ENCODE assay signal across 8 mouse cellular contexts in the genomic region with DNA sequence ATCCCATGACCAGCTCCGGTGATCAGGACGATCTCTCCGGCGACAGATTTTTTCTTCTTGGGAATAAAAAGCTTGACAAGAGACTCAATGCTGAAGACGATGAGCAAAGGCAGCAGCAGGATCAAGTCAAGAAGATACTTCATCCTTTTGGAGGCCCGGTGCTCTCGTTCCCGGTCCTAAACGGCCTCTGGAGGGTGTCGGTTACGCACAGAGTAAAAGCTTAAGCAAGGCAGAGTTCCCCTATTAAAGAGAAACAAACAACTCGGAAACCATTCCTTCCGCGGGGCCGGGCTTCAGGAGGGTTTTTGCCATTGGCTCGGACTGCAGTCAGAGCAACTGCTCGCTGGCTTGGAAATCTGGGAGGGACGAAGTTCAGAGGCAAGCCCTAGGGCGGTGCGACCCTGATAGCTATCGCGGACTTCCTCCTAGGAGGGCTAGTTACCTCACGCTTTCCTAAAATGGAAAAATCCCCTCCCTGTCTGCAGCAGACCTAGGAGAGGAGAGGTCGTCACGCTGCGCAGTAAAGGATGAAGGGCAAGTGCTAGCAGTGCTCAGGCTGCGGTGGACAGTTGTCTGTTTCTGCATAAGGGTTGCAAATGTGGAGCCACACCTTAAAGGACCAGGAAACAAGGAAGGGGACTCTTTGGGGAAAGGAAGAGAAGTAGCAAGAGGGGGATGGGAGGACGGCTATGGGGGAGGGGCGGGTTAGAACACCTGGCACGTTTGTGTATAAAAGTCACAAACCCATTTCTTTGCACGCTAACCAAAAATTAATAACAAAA. TPM values are rescaled to one million over a fixed set of nuclear protein-coding genes. Genes with fewer than 3 reads are reported as not detected.
DNase-seq lines count a peak whose midpoint lies in the region; ATAC-seq and TF ChIP-seq lines count a peak whose summit lies in the region.

A gene (minus strand): TSS at position 323 of the 782 bp plus-strand sequence.

- peak within 1 kb of the TSS; percentile 84 for H3K4me3 ChIP-seq in bone marrow macrophage, adult 2 months (ENCODE audit: insufficient read depth, low read length)
- H3K4me3 ChIP-seq in heart, embryonic 10.5 days: peak within 1 kb of the TSS; percentile 67
- peak within 1 kb of the TSS; percentile 60 for H3K4me3 ChIP-seq in kidney, embryonic 15.5 days (replicated peaks)
- peak within 1 kb of the TSS; percentile 52 for H3K4me3 ChIP-seq in limb, embryonic 15.5 days
- peak within 1 kb of the TSS; percentile 53 for H3K4me3 ChIP-seq in midbrain, postnatal 0 days (ENCODE audit: low read depth, low read length)

- no peaks in the 10 kb centered on the region for H3K9me3 ChIP-seq in heart, embryonic 10.5 days
- H3K9me3 ChIP-seq in kidney, embryonic 15.5 days (replicated peaks): no peaks in the 10 kb centered on the region
- no peaks in the 10 kb centered on the region for H3K9me3 ChIP-seq in limb, embryonic 15.5 days
- no peaks in the 10 kb centered on the region for H3K9me3 ChIP-seq in midbrain, postnatal 0 days (ENCODE audit: low read length)

- peak; percentile 61 to 63 for DNase-seq in B cell, adult 2 months
- DNase-seq in heart, embryonic 10.5 days (ENCODE audit: low spot score): peak; percentile 94
- DNase-seq in midbrain, postnatal 0 days (ENCODE audit: low spot score): peak; percentile 80
- peak; percentile 82 for DNase-seq in spleen, postnatal 36 days (ENCODE audit: low spot score in 2 of 2)

- under 1% methylated on average over 31 of the region's 31 CpGs for WGBS in heart, embryonic 10.5 days
- WGBS in kidney, embryonic 15.5 days: under 1% methylated on average over 31 of the region's 31 CpGs
- WGBS in limb, embryonic 15.5 days: under 1% methylated on average over 31 of the region's 31 CpGs
- WGBS in midbrain, postnatal 0 days: 1% methylated on average over 31 of the region's 31 CpGs

- no peak for TF ChIP-seq CTCF in bone marrow macrophage, adult 2 months (IDR thresholded peaks at IDR 0.05; ENCODE audit: low read depth, low read length)
- no peak for TF ChIP-seq CTCF in midbrain, postnatal 0 days (IDR thresholded peaks at IDR 0.05)

- peaks cover 11% of the 10 kb centered on the region for H3K36me3 ChIP-seq in heart, embryonic 10.5 days
- peaks cover 16% of the 10 kb centered on the region for H3K36me3 ChIP-seq in kidney, embryonic 15.5 days
- H3K36me3 ChIP-seq in limb, embryonic 15.5 days: 0 out of 2 replicates have a peak, but pooled peaks cover 11% of the 10 kb centered on the region
- no peaks in the 10 kb centered on the region for H3K36me3 ChIP-seq in midbrain, postnatal 0 days (ENCODE audit: insufficient read depth, low read length)

- H3K4me1 ChIP-seq in bone marrow macrophage, adult 2 months (ENCODE audit: control insufficient read depth, insufficient read depth, low read length): peaks cover 34% of the 10 kb centered on the region
- peaks cover 39% of the 10 kb centered on the region for H3K4me1 ChIP-seq in heart, embryonic 10.5 days
- peaks cover 38% of the 10 kb centered on the region for H3K4me1 ChIP-seq in kidney, embryonic 15.5 days
- H3K4me1 ChIP-seq in limb, embryonic 15.5 days: peaks cover 13% of the 10 kb centered on the region; the same call in 1 of the 2 replicates
- H3K4me1 ChIP-seq in midbrain, postnatal 0 days (ENCODE audit: insufficient read depth, low read length): 0 out of 2 replicates have a peak, but pooled peaks cover 4% of the 10 kb centered on the region

- H3K27me3 ChIP-seq in heart, embryonic 10.5 days (ENCODE audit: insufficient read depth, poor library complexity, severe bottlenecking): no peaks in the 10 kb centered on the region
- no peaks in the 10 kb centered on the region for H3K27me3 ChIP-seq in kidney, embryonic 15.5 days
- H3K27me3 ChIP-seq in limb, embryonic 15.5 days: peaks cover 8% of the 10 kb centered on the region; the same call in 1 of the 2 replicates
- H3K27me3 ChIP-seq in midbrain, postnatal 0 days (ENCODE audit: insufficient read depth, low read length): no peaks in the 10 kb centered on the region

- H3K4me2 ChIP-seq in kidney, embryonic 15.5 days: peak within 1 kb of the TSS; percentile 70
- H3K4me2 ChIP-seq in limb, embryonic 15.5 days: peak within 1 kb of the TSS; percentile 80
- H3K4me2 ChIP-seq in midbrain, postnatal 0 days (ENCODE audit: low read depth, low read length, poor library complexity, severe bottlenecking): peak within 1 kb of the TSS; percentile 90

- peak within 1 kb of the TSS; percentile 67 for H3K9ac ChIP-seq in kidney, embryonic 15.5 days
- H3K9ac ChIP-seq in limb, embryonic 15.5 days: peak within 1 kb of the TSS; percentile 39
- H3K9ac ChIP-seq in midbrain, postnatal 0 days (replicated peaks; ENCODE audit: low read length, poor library complexity, severe bottlenecking): peak within 1 kb of the TSS; percentile 64

- peak within 1 kb of the TSS; percentile 96 for H3K27ac ChIP-seq in bone marrow macrophage, adult 2 months (ENCODE audit: insufficient read depth, low read depth, low read length)
- peak within 1 kb of the TSS; percentile 87 for H3K27ac ChIP-seq in heart, embryonic 10.5 days
- H3K27ac ChIP-seq in kidney, embryonic 15.5 days: peak within 1 kb of the TSS; percentile 95
- peak within 1 kb of the TSS; percentile 73 for H3K27ac ChIP-seq in limb, embryonic 15.5 days
- peak within 1 kb of the TSS; percentile 55 for H3K27ac ChIP-seq in midbrain, postnatal 0 days (ENCODE audit: low read depth, low read length)

- TF ChIP-seq POLR2A in bone marrow macrophage, adult 2 months (IDR thresholded peaks at IDR 0.05; ENCODE audit: borderline replicate concordance, low read depth, low read length): peak; percentile 69; the same call in 1 of the 2 replicates

- ATAC-seq in erythroblast, adult 5-6 weeks (replicated peaks; ENCODE audit: low FRiP score, poor library complexity, severe bottlenecking): no peak
- peak; percentile 96 for ATAC-seq in kidney, embryonic 15.5 days (replicated peaks; ENCODE audit: low FRiP score)
- ATAC-seq in limb, embryonic 15.5 days (ENCODE audit: insufficient number of reproducible peaks, low FRiP score, low TSS enrichment, low read depth): peak; percentile 80; the same call in 1 of the 2 replicates
- ATAC-seq in midbrain, postnatal 0 days (ENCODE audit: low FRiP score): peak; percentile 62; the same call in 1 of the 2 replicates

RNA-seq across cellular contexts. Expression of the gene that starts here (rescaled TPM):
- polyA plus RNA-seq in bone marrow macrophage, adult 2 months (2012; ENCODE audit: insufficient read depth, insufficient read length, missing spikeins): 204 and 205 TPM in 2 replicates
- total RNA-seq in erythroblast, adult 5-6 weeks (2015; ENCODE audit: low replicate concordance): 12.5 and 16.5 TPM in 2 replicates
- total RNA-seq in erythroblast, adult 5-6 weeks (2017; ENCODE audit: low replicate concordance): 6.3 and 21.8 TPM in 2 replicates
- polyA plus RNA-seq in heart, embryonic 10.5 days (2016; fragmentation: Nextera tagmentation; extraction: Ambion mirVana): 2.5 and 3.6 TPM in 2 replicates
- polyA plus RNA-seq in kidney, embryonic 15.5 days (2015; fragmentation: Nextera tagmentation; extraction: Ambion mirVana): 7.3 and 8.0 TPM in 2 replicates
- polyA plus RNA-seq in limb, embryonic 15.5 days (2015; fragmentation: Nextera tagmentation; extraction: Ambion mirVana): 2.9 and 4.0 TPM in 2 replicates
- 16.3 and 16.4 TPM in 2 replicates for total RNA-seq in midbrain, postnatal 0 days (2014; rRNA removed)
- 3.6 and 4.7 TPM in 2 replicates for polyA plus RNA-seq in midbrain, postnatal 0 days (2015; fragmentation: Nextera tagmentation; extraction: Ambion mirVana)

Comparison
In these comparisons a context has a peak if more than half of its experiments do, and no peak if none do; other contexts are left out.
1. RNA of the gene that starts here (polyA plus RNA-seq): 204 to 205 TPM in bone marrow macrophage, adult 2 months; 7.3 to 8.0 TPM in kidney, embryonic 15.5 days, 3.6 to 4.7 TPM in midbrain, postnatal 0 days, 2.9 to 4.0 TPM in limb, embryonic 15.5 days and 2.5 to 3.6 TPM in heart, embryonic 10.5 days; every median in the first group is over 10 times any median in the second.
2. Peak in every context shown above with its lines, with median percentiles within 50 percentile points of each other: DNase-seq, H3K27ac ChIP-seq, H3K4me3 ChIP-seq, H3K4me2 ChIP-seq and H3K9ac ChIP-seq.